Mouse (Mus musculus) regulatory T cell (primary cell): ENCODE measurements around the gene Fto.

Experiments
- in situ Hi-C: fragments of 300-600 bp; cut with MboI, MseI; formaldehyde crosslinking; loops from one replicate; pipeline ENCODE4 v1.15.1; 2025; ENCODE audit warnings: high pct_unique_total_duplicates

Fto gene

DNA sequence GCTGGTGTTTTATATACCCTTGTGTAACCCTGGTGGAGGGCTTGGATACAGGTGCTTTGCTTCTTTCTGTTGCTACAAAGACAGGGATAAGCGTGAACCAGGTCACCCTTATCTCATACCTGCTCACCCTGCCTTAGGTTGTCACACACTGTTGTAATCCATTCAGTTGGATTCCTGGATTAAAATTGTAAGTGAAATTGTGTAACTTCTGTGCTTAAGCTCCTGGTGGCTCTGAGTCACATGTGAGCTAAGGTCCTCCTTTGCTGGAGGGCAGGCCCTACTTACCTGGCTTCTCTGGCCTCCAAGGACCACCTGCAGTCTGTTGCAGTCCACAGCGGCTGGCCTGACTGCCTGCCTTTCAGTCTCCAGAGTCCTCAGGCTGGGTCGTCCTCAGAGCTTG, 71.1 kb downstream of the Fto start:
- in situ Hi-C loops, result no loop called here

DNA sequence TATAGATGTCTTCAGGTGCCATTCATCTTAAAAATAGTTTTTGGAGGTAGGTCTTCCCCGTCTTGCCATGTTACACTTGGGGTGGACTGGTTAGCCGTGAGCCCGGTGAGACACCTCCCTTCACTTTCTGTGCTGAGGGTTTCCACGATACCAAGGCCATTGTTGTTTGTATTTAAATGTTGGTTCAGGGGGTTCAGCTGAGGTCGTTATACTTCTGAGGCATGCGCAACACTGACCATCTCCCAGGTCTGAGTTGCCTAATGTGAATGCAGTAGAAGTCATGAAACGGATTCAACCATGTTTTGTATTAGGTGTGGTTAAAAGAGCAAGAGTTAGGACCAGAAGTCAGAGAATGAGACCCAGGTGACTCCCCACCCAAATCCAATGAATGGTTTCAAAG, 72.5 kb downstream of the Fto start:
- in situ Hi-C loops, result no loop called here

- in situ Hi-C loops, result loop anchor here (10.0 kb wide), 1 partner anchor 316 kb away; the partner anchor contains the start of gene Rbl2
These were observed 77.2 kb downstream of the Fto start for GRCm38 (mm10) chr8:91390369-91391020.

GRCm38 (mm10) chr8:91392261-91392660, 78.9 kb downstream of the Fto start:
- in situ Hi-C loops, result loop anchor here (10.0 kb wide), 1 partner anchor 317 kb away; the partner anchor contains the start of gene Rbl2

DNA sequence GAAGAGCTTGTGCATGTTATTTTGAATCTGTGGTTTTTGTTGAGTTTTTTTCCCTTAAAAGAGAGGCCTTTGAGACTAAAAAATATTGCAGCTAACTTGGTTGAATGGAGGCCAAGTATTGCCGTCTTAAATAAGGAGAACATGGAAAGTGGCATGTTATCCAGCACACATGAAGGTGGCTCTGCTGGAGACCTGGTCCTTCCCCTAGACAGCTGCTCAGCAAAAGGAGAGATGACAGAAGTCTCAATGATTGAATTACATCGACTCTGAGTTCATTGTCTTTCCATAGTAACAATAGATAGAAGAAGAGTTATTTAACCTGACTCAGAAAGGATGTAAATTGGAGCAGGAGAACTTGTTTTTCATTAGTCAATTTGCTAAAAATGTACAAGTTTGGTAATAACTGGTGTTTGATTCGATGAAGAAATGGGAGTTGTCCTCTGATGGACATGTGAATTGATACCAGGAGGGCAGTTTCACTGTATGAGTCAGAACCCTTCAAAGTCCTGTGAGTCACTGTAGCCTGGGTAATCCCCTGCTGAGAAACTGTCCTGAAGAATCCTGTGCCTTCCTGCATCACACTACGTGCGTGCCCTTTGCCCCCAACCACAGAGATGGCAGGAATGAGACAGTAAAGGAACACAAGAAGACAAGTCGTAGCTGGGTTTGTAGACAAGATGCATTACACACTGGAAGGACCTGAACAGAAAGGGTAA, 82.2 kb downstream of the Fto start:
- in situ Hi-C loops, result loop anchor here (10.0 kb wide), 1 partner anchor 321 kb away; the partner anchor contains the start of gene Rbl2

GRCm38 (mm10) chr8:91398053-91398452, 84.7 kb downstream of the Fto start:
- in situ Hi-C loops, result loop anchor here (10.0 kb wide), 1 partner anchor 323 kb away; the partner anchor contains the start of gene Rbl2

- in situ Hi-C loops, result no loop called here
These were observed 90.0 kb downstream of the Fto start for GRCm38 (mm10) chr8:91402980-91403975.

DNA sequence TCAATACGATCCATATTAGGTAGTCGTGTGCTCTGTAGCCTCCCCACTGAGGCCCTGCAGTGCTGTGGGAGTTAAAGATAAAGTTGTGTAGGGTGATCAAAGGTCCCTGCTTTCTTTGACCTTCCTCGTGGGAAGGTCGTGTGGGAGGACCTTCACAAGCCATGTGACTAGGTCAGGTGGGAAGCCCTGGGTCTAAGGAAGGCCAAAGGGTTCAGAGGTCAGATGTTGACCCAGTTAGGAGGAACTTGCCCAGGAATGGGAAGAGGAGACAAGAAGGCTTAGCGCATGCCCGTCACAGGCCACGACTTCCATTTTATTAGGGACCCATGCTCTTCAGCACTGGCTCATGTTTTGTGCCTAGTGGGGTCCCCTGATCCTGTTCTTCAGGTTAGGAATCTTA, 91.0 kb downstream of the Fto start:
- in situ Hi-C loops, result no loop called here

- in situ Hi-C loops, result no loop called here
These were observed 91.8 kb downstream of the Fto start for GRCm38 (mm10) chr8:91405099-91405498.

GRCm38 (mm10) chr8:91406624-91407290, 93.4 kb downstream of the Fto start:
- in situ Hi-C loops, result no loop called here

GRCm38 (mm10) chr8:91407880-91408279, 94.6 kb downstream of the Fto start:
- in situ Hi-C loops, result no loop called here

DNA sequence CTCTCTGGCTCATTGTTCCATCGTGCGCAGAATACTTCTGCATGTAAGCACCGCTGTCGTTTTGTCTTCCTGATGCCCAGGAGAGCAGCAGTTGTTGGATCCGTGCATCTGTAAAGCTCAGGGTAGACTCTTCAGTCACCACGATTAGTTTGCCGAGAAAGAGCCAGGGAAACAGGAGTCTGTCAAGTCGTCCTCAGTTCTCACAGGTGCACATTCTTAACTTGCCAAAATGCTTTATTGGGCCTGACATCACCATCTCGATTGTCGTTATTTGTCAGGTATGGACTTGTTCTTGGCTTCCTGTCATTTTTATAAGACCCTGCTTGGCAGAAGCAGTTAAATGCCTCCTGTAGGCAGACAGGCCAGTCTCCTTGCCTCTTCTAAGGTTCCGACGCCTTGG, 96.7 kb downstream of the Fto start:
- in situ Hi-C loops, result no loop called here

GRCm38 (mm10) chr8:91424491-91425074, 111.3 kb downstream of the Fto start:
- in situ Hi-C loops, result loop anchor here (10.0 kb wide), 1 partner anchor 1170 kb away; no protein-coding TSS in a partner anchor

DNA sequence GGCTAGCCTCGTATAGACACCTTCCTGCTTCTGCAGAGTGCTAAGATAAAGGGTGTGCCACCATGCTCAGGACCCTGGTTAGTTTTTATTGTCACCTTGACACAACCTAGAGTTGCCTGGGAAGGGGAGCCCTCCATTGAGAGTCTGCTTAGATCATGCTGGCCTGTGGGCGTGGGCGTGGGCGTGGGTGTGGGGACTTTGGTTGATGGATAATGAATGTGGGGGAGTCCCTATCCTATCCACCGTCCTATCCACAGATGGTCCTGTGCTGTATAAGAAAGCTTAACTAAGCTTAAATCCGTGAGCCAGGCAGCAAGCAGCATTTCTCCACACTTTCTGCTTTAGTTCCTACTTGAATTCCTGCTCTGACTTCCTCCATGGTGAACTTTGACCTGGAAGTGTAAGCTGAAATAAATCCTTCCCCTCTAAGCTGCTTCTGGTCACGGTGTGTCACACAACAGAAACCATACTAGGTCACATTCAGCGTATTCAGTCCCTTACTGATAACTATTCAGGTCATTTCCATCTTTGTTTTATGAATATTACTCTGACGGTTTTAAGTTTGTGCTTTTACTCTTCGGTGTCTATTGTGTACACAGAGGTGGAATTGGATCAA, 112.0 kb downstream of the Fto start:
- in situ Hi-C loops, result loop anchor here (10.0 kb wide), 1 partner anchor 1169 kb away; no protein-coding TSS in a partner anchor

- in situ Hi-C loops, result loop anchor here (10.0 kb wide), 1 partner anchor 1168 kb away; no protein-coding TSS in a partner anchor
These were observed 113.2 kb downstream of the Fto start for GRCm38 (mm10) chr8:91426496-91426895.

- in situ Hi-C loops, result no loop called here
These were observed 117.1 kb downstream of the Fto start for GRCm38 (mm10) chr8:91430333-91430940.

GRCm38 (mm10) chr8:91436036-91436435, 122.7 kb downstream of the Fto start:
- in situ Hi-C loops, result no loop called here

DNA sequence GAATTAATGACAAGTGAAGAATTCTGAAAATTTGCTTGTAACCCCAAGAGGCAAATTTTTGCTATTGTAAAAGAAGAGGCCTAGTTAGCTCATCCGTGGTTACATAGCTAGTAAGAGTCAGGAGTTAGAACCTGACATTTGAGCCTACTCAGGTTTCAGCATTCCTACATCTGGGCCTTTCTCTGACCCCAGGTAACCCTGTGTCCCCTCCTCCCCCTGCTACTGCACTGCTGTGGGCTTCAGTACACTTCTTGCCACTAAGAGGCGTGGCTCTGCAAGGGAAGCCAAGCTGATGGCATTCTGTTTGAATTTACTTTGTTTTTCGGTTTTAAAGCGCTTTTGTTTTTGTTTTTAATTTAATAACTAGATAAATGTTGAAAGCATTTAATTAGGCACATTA, 130.6 kb downstream of the Fto start:
- in situ Hi-C loops, result no loop called here

DNA sequence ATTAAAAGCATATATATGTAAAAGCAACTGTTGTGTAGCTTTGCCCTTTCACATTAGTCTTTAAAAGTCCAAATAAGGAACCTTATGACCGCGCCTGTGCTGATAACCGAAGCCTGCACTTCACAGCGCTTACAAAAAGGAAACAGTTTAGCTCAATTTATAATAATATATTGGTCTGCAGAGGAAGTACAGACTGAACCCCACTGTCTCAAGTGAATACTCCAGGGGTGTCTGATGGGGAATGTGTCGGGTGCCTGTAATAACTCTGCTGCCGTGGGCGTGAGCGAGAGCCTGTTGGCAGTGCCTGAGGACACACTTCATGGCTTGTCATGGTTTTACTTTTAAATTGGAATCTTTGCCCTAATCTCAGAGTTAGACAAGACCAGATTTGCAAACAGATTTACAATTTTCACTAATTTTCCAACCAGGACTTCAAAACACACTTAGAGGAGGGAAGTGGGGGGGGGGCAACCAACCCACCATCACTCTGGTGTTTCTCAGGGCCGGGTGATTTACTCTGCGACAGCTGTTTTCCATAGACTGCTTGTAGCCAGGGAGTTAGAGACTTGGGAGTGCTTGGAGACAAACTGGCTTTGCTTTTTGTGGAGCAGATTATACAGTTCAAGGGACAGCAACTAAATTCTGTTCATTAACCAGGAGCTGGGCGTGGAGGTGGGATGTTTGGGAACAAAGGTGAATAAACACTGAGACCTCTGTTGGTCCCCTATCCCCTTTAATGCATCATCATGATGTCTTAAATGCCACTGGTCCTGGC, 131.5 kb downstream of the Fto start:
- in situ Hi-C loops, result no loop called here
